8 mouse cellular contexts compared by ENCODE assay signal in the genomic region with DNA sequence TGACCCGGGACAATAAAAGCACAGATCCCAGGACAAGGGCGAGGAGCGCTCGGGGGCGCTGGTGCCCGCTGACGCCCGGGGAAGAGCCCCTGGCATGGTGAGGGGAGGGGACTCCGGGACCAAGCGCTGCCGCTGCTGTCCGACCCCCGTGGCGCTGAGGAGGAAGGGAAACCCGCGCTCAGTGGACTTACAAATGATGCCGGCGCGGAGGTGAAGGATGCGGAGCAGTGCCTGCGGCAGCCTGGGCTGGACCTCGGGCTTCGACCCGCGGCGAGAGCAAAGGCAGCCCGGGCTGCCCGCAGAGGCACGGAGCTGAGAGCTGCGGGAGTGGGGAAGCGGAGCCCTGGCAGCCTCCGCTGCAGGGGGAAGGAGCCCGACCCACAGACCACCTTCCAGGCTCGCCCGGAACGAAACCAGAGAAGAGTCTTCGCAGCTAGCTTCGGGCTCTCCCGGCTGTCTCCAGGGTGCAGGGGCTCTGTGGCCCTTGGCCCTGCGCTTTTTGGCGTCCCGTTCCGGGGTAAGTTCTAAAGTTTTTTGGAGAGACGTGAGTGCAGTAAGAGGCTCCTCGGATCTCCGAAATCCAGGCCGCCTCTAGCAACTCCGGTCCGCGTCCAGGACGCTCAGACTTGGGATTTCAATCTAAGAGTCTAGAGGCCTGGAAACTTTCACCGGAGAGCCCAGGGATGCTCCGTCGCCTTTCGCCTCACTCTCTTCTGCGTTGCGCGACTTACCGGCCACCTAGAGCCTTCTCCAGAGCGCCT. TPM values are rescaled to one million over a fixed set of nuclear protein-coding genes. Genes with fewer than 3 reads are reported as not detected.
DNase-seq lines count a peak whose midpoint lies in the region; ATAC-seq lines count a peak whose summit lies in the region.

No protein-coding gene starts in this region.

- intact Hi-C loops in heart, postnatal 36 days (cut with DNase I) = loop anchor here (2.0 kb wide), 3 partner anchors 51 to 335 kb away; no protein-coding TSS in a partner anchor

- H3K4me1 ChIP-seq in forebrain, embryonic 12.5 days = peaks cover 32% of the 10 kb centered on the region
- H3K4me1 ChIP-seq in limb, embryonic 12.5 days (replicated peaks) = peaks cover 35% of the 10 kb centered on the region
- H3K4me1 ChIP-seq in neural tube, embryonic 13.5 days (replicated peaks) = peaks cover 45% of the 10 kb centered on the region

- DNase-seq in layer of hippocampus, postnatal 36 days = peak; percentile 48 to 50
- DNase-seq in layer of hippocampus, adult 9-10 months (ENCODE audit: low spot score) = no peak
- peak; percentile 50 for DNase-seq in R1 (ENCODE audit: low read depth, low spot score)
- DNase-seq in heart, postnatal 36 days = peak; percentile 42 to 58

- H3K9ac ChIP-seq in forebrain, embryonic 12.5 days = peak overlapping the region; percentile 89
- peak overlapping the region; percentile 93 for H3K9ac ChIP-seq in limb, embryonic 12.5 days (replicated peaks)
- H3K9ac ChIP-seq in neural tube, embryonic 13.5 days = peak overlapping the region; percentile 96

- H3K27me3 ChIP-seq in forebrain, embryonic 12.5 days = no peaks in the 10 kb centered on the region
- peaks cover 6% of the 10 kb centered on the region; the same call in 1 of the 2 replicates for H3K27me3 ChIP-seq in limb, embryonic 12.5 days
- no peaks in the 10 kb centered on the region for H3K27me3 ChIP-seq in neural tube, embryonic 13.5 days

- WGBS in forebrain, embryonic 12.5 days = under 1% methylated on average over 60 of the region's 60 CpGs
- under 1% methylated on average over 60 of the region's 60 CpGs for WGBS in limb, embryonic 12.5 days
- WGBS in neural tube, embryonic 13.5 days = under 1% methylated on average over 60 of the region's 60 CpGs

- H3K4me3 ChIP-seq in forebrain, embryonic 12.5 days (replicated peaks) = peak overlapping the region; percentile 79
- H3K4me3 ChIP-seq in limb, embryonic 12.5 days (replicated peaks) = peak overlapping the region; percentile 91
- peak overlapping the region; percentile 93 for H3K4me3 ChIP-seq in neural tube, embryonic 13.5 days

- H3K4me2 ChIP-seq in forebrain, embryonic 12.5 days = peak overlapping the region; percentile 98
- H3K4me2 ChIP-seq in limb, embryonic 12.5 days = peak overlapping the region; percentile 96
- peak overlapping the region; percentile 88 for H3K4me2 ChIP-seq in neural tube, embryonic 13.5 days

- peaks cover 29% of the 10 kb centered on the region for H3K36me3 ChIP-seq in forebrain, embryonic 12.5 days (replicated peaks)
- H3K36me3 ChIP-seq in limb, embryonic 12.5 days = peaks cover 34% of the 10 kb centered on the region
- H3K36me3 ChIP-seq in neural tube, embryonic 13.5 days = peaks cover 26% of the 10 kb centered on the region

- ATAC-seq in forebrain, embryonic 12.5 days (ENCODE audit: low FRiP score) = peak; percentile 40
- ATAC-seq in limb, embryonic 12.5 days (ENCODE audit: insufficient number of reproducible peaks, insufficient read depth, low FRiP score, low TSS enrichment, low read depth) = peak; percentile 34; the same call in 1 of the 2 replicates
- peak; percentile 48 for ATAC-seq in neural tube, embryonic 13.5 days (ENCODE audit: low read depth)
- ATAC-seq in monocyte, adult 5-6 weeks (replicated peaks; ENCODE audit: insufficient number of reproducible peaks, low FRiP score, low TSS enrichment, poor library complexity, severe bottlenecking) = no peak

- H3K9me3 ChIP-seq in forebrain, embryonic 12.5 days = no peaks in the 10 kb centered on the region; the same call in 1 of the 2 replicates
- H3K9me3 ChIP-seq in limb, embryonic 12.5 days = peaks cover 13% of the 10 kb centered on the region; the same call in 1 of the 2 replicates
- H3K9me3 ChIP-seq in neural tube, embryonic 13.5 days = no peaks in the 10 kb centered on the region

- H3K27ac ChIP-seq in forebrain, embryonic 12.5 days = peak overlapping the region; percentile 92
- peak overlapping the region; percentile 97 for H3K27ac ChIP-seq in limb, embryonic 12.5 days
- peak overlapping the region; percentile 98 for H3K27ac ChIP-seq in neural tube, embryonic 13.5 days (replicated peaks)

RNA-seq across cellular contexts. Expression of a gene that starts 0.5 kb away (rescaled TPM):
- 10 to 100 TPM; 28.4 to 35.2 TPM for total RNA-seq in layer of hippocampus, postnatal 36 days (2021)
- polyA plus RNA-seq in forebrain, embryonic 12.5 days (2016; fragmentation: Nextera tagmentation; extraction: Ambion mirVana) = 14.2 and 15.6 TPM in 2 replicates
- 1 to 10 TPM; 6.3 to 7.0 TPM for total RNA-seq in heart, postnatal 36 days (2021)
- polyA plus RNA-seq in limb, embryonic 12.5 days (2016; fragmentation: Nextera tagmentation; extraction: Ambion mirVana) = 14.2 and 15.5 TPM in 2 replicates
- 11.5 and 13.8 TPM in 2 replicates for polyA plus RNA-seq in neural tube, embryonic 13.5 days (2015; fragmentation: Nextera tagmentation; extraction: Ambion mirVana)
- not detected in 3 replicates for total RNA-seq in monocyte, adult 5-6 weeks (2017)
